Comparison of ENCODE assay signal across 9 mouse cellular contexts in genomic region chr8:83902961-83903666, GRCm38 (mm10). TPM values are rescaled to one million over a fixed set of nuclear protein-coding genes. Genes with fewer than 3 reads are reported as not detected.
A peak's percentile ranks its signal among the peaks of the same experiment; 100 is the strongest.
DNase-seq lines count a peak whose midpoint lies in the region; ATAC-seq and TF ChIP-seq lines count a peak whose summit lies in the region.
"Had no signal": no experiment of that assay in that cellular context is flagged by ENCODE, and none has a peak within 500 bp of the region (broad histone marks: within the 10 kb centered on the region; RNA-seq: fewer than 3 reads in every experiment).

No protein-coding gene starts in this region.

- 4% methylated on average over 11 of the region's 13 CpGs for WGBS in kidney, embryonic 14.5 days
- WGBS in embryonic facial prominence, embryonic 12.5 days: 8% methylated on average over 12 of the region's 13 CpGs
- 27% methylated on average over 12 of the region's 13 CpGs for WGBS in intestine, postnatal 0 days

- H3K27me3 ChIP-seq in kidney, embryonic 14.5 days (ENCODE audit: control insufficient read depth, insufficient read depth, low read length): no peaks in the 10 kb centered on the region
- H3K27me3 ChIP-seq in embryonic facial prominence, embryonic 12.5 days: no peaks in the 10 kb centered on the region
- H3K27me3 ChIP-seq in intestine, postnatal 0 days (replicated peaks; ENCODE audit: control insufficient read depth, insufficient read depth, low read length): peaks cover 11% of the 10 kb centered on the region
- no peaks in the 10 kb centered on the region for H3K27me3 ChIP-seq in myocyte (ENCODE audit: control insufficient read depth, insufficient read depth, insufficient read length)

- H3K4me1 ChIP-seq in kidney, embryonic 14.5 days (ENCODE audit: control insufficient read depth, insufficient read depth, low read length): peaks cover 39% of the 10 kb centered on the region
- H3K4me1 ChIP-seq in embryonic facial prominence, embryonic 12.5 days: peaks cover 38% of the 10 kb centered on the region
- H3K4me1 ChIP-seq in intestine, postnatal 0 days (replicated peaks; ENCODE audit: control insufficient read depth, insufficient read depth, low read length): no peaks in the 10 kb centered on the region

- H3K79me2 ChIP-seq in myocyte (ENCODE audit: control insufficient read depth, insufficient read depth): peaks cover 10% of the 10 kb centered on the region

- no peak overlapping the region for H3ac ChIP-seq in myocyte (ENCODE audit: control insufficient read depth, insufficient read length)

- peak; percentile 21; the same call in 1 of the 2 replicates for ATAC-seq in kidney, embryonic 14.5 days (ENCODE audit: low FRiP score, low TSS enrichment)
- ATAC-seq in embryonic facial prominence, embryonic 12.5 days (ENCODE audit: insufficient number of reproducible peaks, insufficient read depth, low FRiP score, low TSS enrichment): no peak
- ATAC-seq in intestine, postnatal 0 days: no peak

- no peak for DNase-seq in kidney, adult 9 months
- peak; percentile 35 for DNase-seq in NIH3T3 (ENCODE audit: low read depth)
- no peak for DNase-seq in spleen, adult 12 weeks (ENCODE audit: low spot score)
- DNase-seq in frontal cortex, postnatal 10 days (ENCODE audit: low spot score in 2 of 2): no peak
- DNase-seq: liver, embryonic 13.5 days had no signal

- no peak for TF ChIP-seq POLR2A in myocyte (IDR thresholded peaks at IDR 0.05; ENCODE audit: insufficient read length, low read depth)

- peaks cover 7% of the 10 kb centered on the region; the same call in 1 of the 2 replicates for H3K36me3 ChIP-seq in kidney, embryonic 14.5 days (ENCODE audit: control insufficient read depth, insufficient read depth, low read length)
- H3K36me3 ChIP-seq in embryonic facial prominence, embryonic 12.5 days: 0 out of 2 replicates have a peak, but pooled peaks cover 5% of the 10 kb centered on the region
- H3K36me3 ChIP-seq in intestine, postnatal 0 days (ENCODE audit: control insufficient read depth, insufficient read depth): no peaks in the 10 kb centered on the region
- no peaks in the 10 kb centered on the region for H3K36me3 ChIP-seq in myocyte (ENCODE audit: control insufficient read depth, insufficient read depth)
- H3K36me3 ChIP-seq: liver, embryonic 13.5 days had no signal

- no peak; the same call in 1 of the 2 replicates for TF ChIP-seq CTCF in intestine, postnatal 0 days (IDR thresholded peaks at IDR 0.05; ENCODE audit: low read depth)

- H3K27ac ChIP-seq in kidney, embryonic 14.5 days (ENCODE audit: low read depth, low read length): peak overlapping the region; percentile 77
- H3K27ac ChIP-seq in embryonic facial prominence, embryonic 12.5 days: peak overlapping the region; percentile 78
- H3K27ac ChIP-seq in intestine, postnatal 0 days (ENCODE audit: low read depth, low read length): no peak overlapping the region
- H3K27ac ChIP-seq: liver, embryonic 13.5 days had no signal

- H3K4me2 ChIP-seq in kidney, embryonic 14.5 days (replicated peaks; ENCODE audit: low read depth, low read length): peak overlapping the region; percentile 96
- peak overlapping the region; percentile 77 for H3K4me2 ChIP-seq in embryonic facial prominence, embryonic 12.5 days (replicated peaks)
- H3K4me2 ChIP-seq in intestine, postnatal 0 days (replicated peaks; ENCODE audit: low read depth): 0 out of 2 replicates have a peak overlapping the region, but pooled peaks have one; percentile 6
- H3K4me2 ChIP-seq in myocyte (ENCODE audit: low read depth): peak overlapping the region; percentile 60
- H3K4me2 ChIP-seq: liver, embryonic 13.5 days had no signal

- no peaks in the 10 kb centered on the region for H3K9me3 ChIP-seq in kidney, embryonic 14.5 days (ENCODE audit: control insufficient read depth, low read length)
- H3K9me3 ChIP-seq in embryonic facial prominence, embryonic 12.5 days: no peaks in the 10 kb centered on the region
- H3K9me3 ChIP-seq in intestine, postnatal 0 days (ENCODE audit: control insufficient read depth): no peaks in the 10 kb centered on the region
- H3K9me3 ChIP-seq: liver, embryonic 13.5 days had no signal

- peak overlapping the region; percentile 24 for H3K4me3 ChIP-seq in kidney, embryonic 14.5 days (ENCODE audit: low read length)
- peak overlapping the region; percentile 18 for H3K4me3 ChIP-seq in embryonic facial prominence, embryonic 12.5 days
- no peak overlapping the region for H3K4me3 ChIP-seq in intestine, postnatal 0 days (ENCODE audit: low read depth, low read length)
- no peak overlapping the region for H3K4me3 ChIP-seq in myocyte
- H3K4me3 ChIP-seq: liver, embryonic 13.5 days had no signal

- H3K9ac ChIP-seq in kidney, embryonic 14.5 days (ENCODE audit: low read depth, low read length): peak overlapping the region; percentile 23; the same call in 1 of the 2 replicates
- peak overlapping the region; percentile 38 for H3K9ac ChIP-seq in embryonic facial prominence, embryonic 12.5 days
- no peak overlapping the region for H3K9ac ChIP-seq in intestine, postnatal 0 days (ENCODE audit: low read depth, low read length)
- H3K9ac ChIP-seq: liver, embryonic 13.5 days had no signal

TF ChIP-seq in myocyte, 11 proteins besides CTCF, POLR2A, EP300 and RAD21:
- TF ChIP-seq POLR2AphosphoS2 (IDR thresholded peaks at IDR 0.05; ENCODE audit: insufficient read length, low read depth): no peak
- no peak for TF ChIP-seq CEBPB (IDR thresholded peaks at IDR 0.05; ENCODE audit: insufficient read depth, poor library complexity, severe bottlenecking)
- no peak for TF ChIP-seq MAX (IDR thresholded peaks at IDR 0.05; ENCODE audit: low read depth)
- TF ChIP-seq TCF12 (IDR thresholded peaks at IDR 0.05; ENCODE audit: insufficient read depth, poor library complexity, severe bottlenecking): no peak
- TF ChIP-seq E2F4 (IDR thresholded peaks at IDR 0.05; ENCODE audit: insufficient read depth): no peak
- no peak for TF ChIP-seq USF1 (IDR thresholded peaks at IDR 0.05; ENCODE audit: low read depth)
- no peak for TF ChIP-seq SRF (IDR thresholded peaks at IDR 0.05; ENCODE audit: control insufficient read depth, insufficient read length, low read depth)
- no peak for TF ChIP-seq MYOG (IDR thresholded peaks at IDR 0.05; ENCODE audit: control insufficient read depth in 1 of 3, insufficient read depth in 1 of 3, insufficient read length in 2 of 3, low read depth in 2 of 3)
- no peak for TF ChIP-seq MYOD1 (IDR thresholded peaks at IDR 0.05; ENCODE audit: control insufficient read depth in 1 of 3, insufficient read length in 2 of 3, low read depth in 2 of 3)
- no peak for TF ChIP-seq REST (IDR thresholded peaks at IDR 0.05; ENCODE audit: insufficient read depth, insufficient read length)
- no peak for TF ChIP-seq TCF3 (IDR thresholded peaks at IDR 0.05; ENCODE audit: insufficient read length, low read depth)
TF ChIP-seq in myocyte: peak in this region for 0.

RNA-seq across cellular contexts. Expression of gene Adgrl1, which starts 3.2 kb away (rescaled TPM):
- 24.4 and 27.5 TPM in 2 replicates for polyA plus RNA-seq in kidney, embryonic 14.5 days (2014; fragmentation: Nextera tagmentation; extraction: Ambion mirVana)
- 36.7 TPM in 2 replicates for polyA plus RNA-seq in embryonic facial prominence, embryonic 12.5 days (2016; fragmentation: Nextera tagmentation; extraction: Ambion mirVana)
- polyA plus RNA-seq in intestine, postnatal 0 days (2015; fragmentation: Nextera tagmentation; extraction: Ambion mirVana): 4.4 and 5.6 TPM in 2 replicates
- 11.5 TPM for polyA plus RNA-seq in myocyte (2012; fragmentation: generic; extraction: Trizol)

RNA-seq across cellular contexts. Expression of gene Gm10644, which starts 51.9 kb away (rescaled TPM):
- polyA plus RNA-seq in kidney, embryonic 14.5 days (2014; fragmentation: Nextera tagmentation; extraction: Ambion mirVana): 0.37 and 0.61 TPM in 2 replicates
- polyA plus RNA-seq in embryonic facial prominence, embryonic 12.5 days (2016; fragmentation: Nextera tagmentation; extraction: Ambion mirVana): 0.47 and 0.79 TPM in 2 replicates
- 0.09 and 0.12 TPM in 2 replicates for polyA plus RNA-seq in intestine, postnatal 0 days (2015; fragmentation: Nextera tagmentation; extraction: Ambion mirVana)
- polyA plus RNA-seq in myocyte (2012; fragmentation: generic; extraction: Trizol): 0.11 TPM

RNA-seq across cellular contexts. Expression of gene Asf1b, which starts 52.2 kb away (rescaled TPM):
- 68.2 and 71.4 TPM in 2 replicates for polyA plus RNA-seq in kidney, embryonic 14.5 days (2014; fragmentation: Nextera tagmentation; extraction: Ambion mirVana)
- polyA plus RNA-seq in embryonic facial prominence, embryonic 12.5 days (2016; fragmentation: Nextera tagmentation; extraction: Ambion mirVana): 54.4 and 55.0 TPM in 2 replicates
- polyA plus RNA-seq in intestine, postnatal 0 days (2015; fragmentation: Nextera tagmentation; extraction: Ambion mirVana): 13.8 and 16.0 TPM in 2 replicates
- 36.8 TPM for polyA plus RNA-seq in myocyte (2012; fragmentation: generic; extraction: Trizol)

Comparison
In these comparisons a context has a peak if more than half of its experiments do, and no peak if none do; other contexts are left out.
1. H3K4me2 ChIP-seq: peak in every context shown above with its lines; median percentile 96 in kidney, embryonic 14.5 days; 77 in embryonic facial prominence, embryonic 12.5 days; 60 in myocyte; 6 in intestine, postnatal 0 days.
2. H3K4me3 ChIP-seq: peak in kidney, embryonic 14.5 days (single experiment) and embryonic facial prominence, embryonic 12.5 days (single experiment); none in intestine, postnatal 0 days (single experiment) and myocyte (single experiment).